Mouse (Mus musculus) erythroblast, embryonic 14.5 days (primary cell): ENCODE measurements around the gene Nfib.

Experiments
- GATA1 ChIP-seq: IDR thresholded peaks from 2 replicates; pipeline ENCODE4 v1.6.1; 2012; ENCODE audit warnings: low read length, inconsistent platforms, mixed read lengths
- TAL1 ChIP-seq: IDR thresholded peaks from 3 replicates; pipeline ENCODE4 v1.6.1; 2012; ENCODE audit warnings: low read length, inconsistent platforms, mixed read lengths

DNA sequence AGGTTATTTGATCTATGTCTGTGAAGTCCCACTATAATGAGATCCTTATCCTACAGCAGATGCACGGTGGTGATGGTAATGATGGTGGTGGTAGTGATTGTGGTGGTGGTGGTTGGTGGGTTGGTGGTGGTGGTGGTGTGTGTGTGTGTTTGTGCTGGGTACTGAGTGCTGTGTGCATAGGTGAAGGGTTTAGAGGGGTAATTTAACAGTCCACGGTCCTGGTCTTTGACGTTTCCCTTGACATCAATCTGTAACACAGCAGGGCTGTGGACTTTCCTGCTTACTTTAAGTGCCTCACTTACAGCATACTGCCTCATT, 13.6 kb downstream of the Nfib start:
- TF ChIP-seq GATA1: no peak
- no peak for TF ChIP-seq TAL1
